Mouse (Mus musculus) frontal cortex, adult 2 months (tissue): ENCODE results near the gene Spindoc. TPM values are rescaled to one million over a fixed set of nuclear protein-coding genes. Genes with fewer than 3 reads are reported as not detected.

Experiments used
- polyA plus RNA-seq: library from polyadenylated mRNA; depleted of rRNA; stranded (reverse); fragments of >200 nt; gene quantifications from 2 replicates; pipeline ENCODE4 v1.2.3, GENCODE M21; 2012; rRNA removed

Gene Spindoc
- polyA plus RNA-seq, 1 experiment = 20.1 TPM

Other genes with a start within 250 kb of the Spindoc start
- gene Otub1, start 176.7 kb downstream of the Spindoc start, polyA plus RNA-seq = 253 and 260 TPM in 2 replicates
- gene Cox8a, start 165.4 kb downstream of the Spindoc start, polyA plus RNA-seq = 1,156 and 1,379 TPM in 2 replicates
- gene Naa40, start 141.8 kb downstream of the Spindoc start, polyA plus RNA-seq = 73.6 and 74.1 TPM in 2 replicates
- 20.2 and 24.6 TPM in 2 replicates for gene Rcor2, start 115.7 kb downstream of the Spindoc start, polyA plus RNA-seq
- 93.6 and 105 TPM in 2 replicates for gene Mark2, start 41.1 kb downstream of the Spindoc start, polyA plus RNA-seq
- 31.1 and 32.0 TPM in 2 replicates for gene 2700081O15Rik, start 34.6 kb upstream of the Spindoc start, polyA plus RNA-seq
- gene Rtn3, start 100.3 kb upstream of the Spindoc start, polyA plus RNA-seq = 724 and 734 TPM in 2 replicates
- 14.3 and 18.7 TPM in 2 replicates for gene Atl3, start 111.0 kb upstream of the Spindoc start, polyA plus RNA-seq
- gene Pla2g16, start 174.5 kb upstream of the Spindoc start, polyA plus RNA-seq = 43.8 and 45.7 TPM in 2 replicates
- 0.59 and 0.64 TPM in 2 replicates for gene Lgals12, start 224.2 kb upstream of the Spindoc start, polyA plus RNA-seq
- gene Hrasls5, start 229.5 kb upstream of the Spindoc start, polyA plus RNA-seq = 0.08 and 0.11 TPM in 2 replicates